Mouse (Mus musculus) cerebellum, adult 2 months (tissue): ENCODE data around the gene Eomes. TPM values are rescaled to one million over a fixed set of nuclear protein-coding genes. Genes with fewer than 3 reads are reported as not detected.

ENCODE experiments used
- DNase-seq, 2 experiments: peaks; one replicate each; pipeline ENCODE4 v3.0.0; 2021
- H3K27ac ChIP-seq: fragments of 200-500 bp; 2 replicates; pipeline ENCODE4 v1.5.1; 2012; ENCODE audit warnings: low read length, control low read depth, inconsistent platforms; ENCODE audit not compliant: insufficient read depth
- H3K27me3 ChIP-seq: fragments of 200-500 bp; 2 replicates; pipeline ENCODE4 v1.6.1; 2012; ENCODE audit warnings: inconsistent platforms, mild to moderate bottlenecking, low read length, moderate library complexity; ENCODE audit not compliant: control insufficient read depth, insufficient read depth
- H3K4me1 ChIP-seq: fragments of 200-500 bp; 2 replicates; pipeline ENCODE4 v1.6.1; 2011; ENCODE audit warnings: low read length; ENCODE audit not compliant: control insufficient read depth, insufficient read depth
- H3K4me3 ChIP-seq: fragments of 200-500 bp; replicated peaks from 2 replicates; pipeline ENCODE3; 2011; ENCODE audit warnings: mild to moderate bottlenecking, low read depth, low read length, control low read depth; ENCODE audit not compliant: insufficient read depth
- CTCF ChIP-seq: fragments of 200-500 bp; IDR thresholded peaks from 2 replicates; pipeline ENCODE4 v1.5.1; 2011; ENCODE audit warnings: low read depth, mild to moderate bottlenecking, control low read depth, low read length, moderate library complexity, borderline replicate concordance; ENCODE audit not compliant: insufficient read depth
- POLR2A ChIP-seq: fragments of 200-500 bp; IDR thresholded peaks from 2 replicates; pipeline ENCODE4 v1.6.1; 2011; ENCODE audit warnings: low read length, control low read depth, borderline replicate concordance; ENCODE audit not compliant: insufficient read depth
- WGBS: fragments of 180-500 bp; shearing (Covaris S2); methylation state at CpG from one replicate; pipeline ENCODE4 v1.1.7; 2018; 5-methylcytosine and 5-hydroxymethylcytosine counted together
- polyA plus RNA-seq: library from polyadenylated mRNA; depleted of rRNA; stranded (reverse); fragments of >200 nt; gene quantifications from 2 replicates; pipeline ENCODE4 v1.2.3, GENCODE M21; 2012

Eomes gene
- polyA plus RNA-seq, 1 experiment = 6.0 TPM

GRCm38 (mm10) chr9:118496952-118497351, 18.9 kb downstream of the Eomes start:
- H3K4me1 ChIP-seq = no peaks in the 10 kb centered on the region
- TF ChIP-seq POLR2A (no peak), CTCF (no peak)

GRCm38 (mm10) chr9:118498061-118498460, 20.0 kb downstream of the Eomes start:
- no peak for TF ChIP-seq POLR2A
- no peak for TF ChIP-seq CTCF
- Histone ChIP-seq H3K4me3 (no peak overlapping the region), H3K4me1 (no peaks in the 10 kb centered on the region), H3K27ac (no peak overlapping the region), H3K27me3 (no peaks in the 10 kb centered on the region)
- no peak for DNase-seq
- WGBS = 66% methylated on average over 7 of the region's 7 CpGs

More at GRCm38 (mm10) chr9:118496952-118497351, 18.9 kb downstream of the Eomes start:
- no peak for DNase-seq
- WGBS = 89% methylated on average over 3 of the region's 3 CpGs
- Histone ChIP-seq H3K4me3 (no peak overlapping the region), H3K27ac (no peak overlapping the region), H3K27me3 (no peaks in the 10 kb centered on the region)

- 76% methylated on average over 6 of the region's 6 CpGs for whole genome bisulfite sequencing
- H3K4me1 ChIP-seq = no peaks in the 10 kb centered on the region
- no peak for DNase-seq
- H3K4me3 ChIP-seq = no peak overlapping the region
- H3K27ac ChIP-seq = no peak overlapping the region
- H3K27me3 ChIP-seq = no peaks in the 10 kb centered on the region
- no peak for TF ChIP-seq CTCF
- no peak for TF ChIP-seq POLR2A
Measured at GRCm38 (mm10) chr9:118500963-118501362, 23.0 kb downstream of the Eomes start.

- Histone ChIP-seq H3K4me1 (0 out of 2 replicates have a peak, but pooled peaks cover 7% of the 10 kb centered on the region), H3K27me3 (no peaks in the 10 kb centered on the region), H3K4me3 (no peak overlapping the region), H3K27ac (no peak overlapping the region)
- 86% methylated on average over 3 of the region's 3 CpGs for WGBS
- no peak for DNase-seq
- no peak for TF ChIP-seq CTCF
- no peak for TF ChIP-seq POLR2A
Measured at GRCm38 (mm10) chr9:118504656-118505055, 26.6 kb downstream of the Eomes start.

- H3K4me3 ChIP-seq = peak within 1 kb of the TSS; percentile 70
- peak; percentile 95 to 96 for DNase-seq
- 0 out of 2 replicates have a peak, but pooled peaks cover 7% of the 10 kb centered on the region for H3K4me1 ChIP-seq
- TF ChIP-seq CTCF (no peak), POLR2A (peak; percentile 51)
- under 1% methylated on average over 43 of the region's 43 CpGs for WGBS
- H3K27me3 ChIP-seq = no peaks in the 10 kb centered on the region
- peak within 1 kb of the TSS; percentile 48 for H3K27ac ChIP-seq
Measured at GRCm38 (mm10) chr9:118506020-118506403, 28.0 kb downstream of the Eomes start, which contains the start of gene Golga4. Golga4 (plus strand) TSS chr9:118506267.

- under 1% methylated on average over 56 of the region's 57 CpGs for WGBS
- peak; percentile 34 to 48 for DNase-seq
- Histone ChIP-seq H3K4me3 (peak overlapping the region; percentile 70), H3K4me1 (0 out of 2 replicates have a peak, but pooled peaks cover 7% of the 10 kb centered on the region), H3K27ac (peak overlapping the region; percentile 48), H3K27me3 (no peaks in the 10 kb centered on the region)
- TF ChIP-seq POLR2A (no peak), CTCF (no peak)
Measured at GRCm38 (mm10) chr9:118506404-118507231, 28.6 kb downstream of the Eomes start.

DNA sequence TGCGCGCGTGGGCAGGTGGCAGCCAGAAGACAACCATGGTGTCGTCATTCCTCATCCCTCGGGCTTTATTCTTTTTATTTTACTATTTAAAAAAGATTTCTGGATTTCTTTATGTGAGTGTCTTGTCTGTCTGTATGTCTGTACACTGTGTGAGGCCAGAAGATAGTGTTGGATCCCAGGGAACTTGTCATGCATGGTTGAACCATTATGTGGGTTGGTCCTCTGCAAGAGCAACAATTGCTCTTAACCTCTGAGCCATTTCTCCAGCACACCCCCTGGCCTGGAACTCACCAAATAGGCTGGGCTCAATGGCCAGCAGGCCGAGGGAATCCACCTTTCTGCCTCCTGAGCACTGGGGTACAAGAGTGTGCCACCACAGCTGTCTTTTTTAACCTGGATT, 29.5 kb downstream of the Eomes start:
- WGBS = 55% methylated on average over 6 of the region's 6 CpGs
- H3K27ac ChIP-seq = no peak overlapping the region
- no peak for DNase-seq
- H3K4me3 ChIP-seq = peak overlapping the region; percentile 43
- TF ChIP-seq POLR2A (no peak), CTCF (no peak)
- H3K4me1 ChIP-seq = 0 out of 2 replicates have a peak, but pooled peaks cover 7% of the 10 kb centered on the region
- H3K27me3 ChIP-seq = no peaks in the 10 kb centered on the region

DNA sequence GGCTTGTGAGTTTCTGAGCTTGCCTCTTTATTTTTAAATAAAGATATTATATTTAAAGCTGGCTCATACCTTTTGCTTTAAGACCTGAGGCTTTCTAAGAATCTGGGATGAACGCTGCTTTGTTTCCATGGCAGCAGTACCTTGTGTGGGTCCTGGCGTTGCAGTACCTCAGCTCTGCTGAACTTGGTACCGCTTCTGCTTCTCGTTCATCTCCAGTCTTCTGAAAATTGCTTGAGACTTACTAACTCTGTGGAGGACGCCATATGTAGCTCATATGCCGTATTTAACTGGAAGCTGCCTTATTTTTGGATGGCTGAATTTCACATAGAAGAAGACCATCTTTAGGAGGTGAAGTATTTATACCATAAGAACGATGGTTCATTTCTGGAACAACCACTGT, 30.6 kb downstream of the Eomes start:
- Histone ChIP-seq H3K4me3 (no peak overlapping the region), H3K27me3 (no peaks in the 10 kb centered on the region), H3K27ac (no peak overlapping the region), H3K4me1 (0 out of 2 replicates have a peak, but pooled peaks cover 7% of the 10 kb centered on the region)
- DNase-seq = no peak
- 72% methylated on average over 7 of the region's 7 CpGs for whole genome bisulfite sequencing
- TF ChIP-seq CTCF (no peak), POLR2A (no peak)
